Mouse (Mus musculus) thymus, adult 2 months (tissue): Measurements from ENCODE around the gene Qrsl1.

Source experiments
- CTCF ChIP-seq: fragments of 200-500 bp; IDR thresholded peaks from 2 replicates; pipeline ENCODE4 v1.5.1; 2012; ENCODE audit warnings: mild to moderate bottlenecking, control low read depth, low read length, moderate library complexity, borderline replicate concordance; ENCODE audit not compliant: control insufficient read depth, poor library complexity, insufficient read depth; ENCODE audit errors: extremely low read depth
- POLR2A ChIP-seq: fragments of 200-500 bp; IDR thresholded peaks from 2 replicates; pipeline ENCODE4 v1.6.1; 2012; ENCODE audit warnings: mild to moderate bottlenecking, low read length, control low read depth, moderate library complexity; ENCODE audit not compliant: control insufficient read depth, poor library complexity, insufficient read depth; ENCODE audit errors: extremely low read depth

DNA sequence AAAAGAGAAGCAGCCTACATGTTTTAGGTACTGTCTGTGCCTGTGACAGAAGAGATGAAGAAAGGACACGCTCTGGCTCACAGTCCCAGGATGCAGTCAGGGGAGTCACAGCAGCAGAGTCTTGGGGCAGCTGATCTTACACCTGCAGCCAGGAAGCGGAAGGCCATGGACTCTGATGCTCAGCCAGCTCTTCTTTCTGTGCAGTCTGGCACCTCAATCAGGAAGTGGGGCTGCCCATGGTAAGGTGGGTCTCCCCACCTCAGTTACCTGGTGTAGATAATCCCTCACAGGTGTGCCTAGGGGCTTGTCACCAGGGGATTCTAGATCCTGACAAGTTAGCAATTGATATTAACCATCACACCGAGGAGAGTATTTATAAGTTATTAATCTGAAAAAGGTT is 21.6 kb upstream of the Qrsl1 start:
- TF ChIP-seq CTCF (no peak), POLR2A (no peak)
